Mouse (Mus musculus) mouse trophoblast stem cell (cell line): ENCODE data around the gene Cacna1a.

Source experiments
- in situ Hi-C, 2 experiments: fragments of 300-500 bp; cut with MseI, MboI; formaldehyde crosslinking; loops; 2 replicates in 1 of 2; 3 replicates in 1 of 2; pipeline ENCODE4 v1.15.1; 2025

Cacna1a gene

DNA sequence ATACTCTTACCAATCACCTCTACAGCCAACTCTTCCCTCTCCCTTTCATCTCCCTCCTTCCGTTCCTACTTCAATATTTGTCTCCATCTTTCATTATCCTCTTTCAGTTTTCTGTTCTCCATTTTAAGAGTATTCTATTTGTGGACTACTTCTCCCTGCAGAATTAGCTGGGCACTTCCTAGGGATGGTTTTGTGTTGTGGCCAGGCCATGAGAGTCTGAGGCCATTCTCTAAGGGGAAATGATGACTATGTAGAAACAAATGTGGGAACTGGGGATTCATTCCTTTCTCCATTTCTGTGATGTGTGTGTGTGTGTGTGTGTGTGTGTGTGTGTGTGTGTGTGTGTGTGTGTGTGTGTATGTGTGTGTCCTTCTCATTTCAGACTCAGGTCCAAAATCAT is 144.5 kb downstream of the Cacna1a start:
- in situ Hi-C loops: no loop called here

GRCm38 (mm10) chr8:84533341-84533740 is 145.1 kb downstream of the Cacna1a start:
- in situ Hi-C loops: no loop called here

GRCm38 (mm10) chr8:84536917-84537316 is 148.7 kb downstream of the Cacna1a start:
- in situ Hi-C loops: no loop called here

GRCm38 (mm10) chr8:84539376-84539775 is 151.1 kb downstream of the Cacna1a start:
- in situ Hi-C loops: no loop called here

GRCm38 (mm10) chr8:84542481-84542880 is 154.2 kb downstream of the Cacna1a start:
- in situ Hi-C loops: no loop called here

DNA sequence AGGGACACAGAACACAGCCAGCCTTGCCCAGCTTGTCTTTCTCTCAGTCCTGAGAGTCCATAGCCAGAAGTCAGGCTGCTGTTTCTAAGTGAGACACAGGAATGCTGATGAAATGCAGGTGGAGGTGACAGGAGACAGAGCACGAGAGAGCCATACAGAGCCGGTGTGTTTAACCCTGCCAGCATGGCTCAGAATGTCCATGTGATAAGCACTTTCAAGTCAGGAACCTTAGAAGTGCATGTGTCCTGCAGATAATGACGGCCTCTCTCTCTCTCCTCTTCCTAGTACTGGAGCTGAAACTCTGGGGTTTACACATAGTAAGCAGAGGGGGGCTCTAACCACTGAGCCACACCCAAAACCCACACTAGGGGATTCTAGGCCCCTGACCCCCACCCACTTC is 157.3 kb downstream of the Cacna1a start:
- in situ Hi-C loops: no loop called here

DNA sequence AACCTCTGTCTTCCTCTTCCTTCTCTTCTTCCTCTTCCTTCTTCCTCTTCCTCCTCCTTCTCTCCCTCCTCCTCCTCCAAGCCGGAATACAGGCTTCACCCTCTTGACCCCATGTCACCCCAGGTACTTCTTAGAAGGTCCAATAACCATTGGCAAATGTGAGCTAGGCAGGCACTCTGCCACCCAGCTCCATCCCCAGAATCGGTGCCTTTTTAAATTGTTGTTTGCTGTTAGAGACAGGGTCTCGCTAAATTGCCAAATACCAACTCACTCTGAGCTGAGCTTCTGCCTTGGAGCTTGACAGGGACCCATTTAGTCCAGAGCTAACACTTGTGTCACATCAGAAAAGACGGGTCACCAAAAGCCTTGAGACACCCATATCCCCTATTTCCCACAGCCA is 164.2 kb downstream of the Cacna1a start:
- in situ Hi-C loops: no loop called here

DNA sequence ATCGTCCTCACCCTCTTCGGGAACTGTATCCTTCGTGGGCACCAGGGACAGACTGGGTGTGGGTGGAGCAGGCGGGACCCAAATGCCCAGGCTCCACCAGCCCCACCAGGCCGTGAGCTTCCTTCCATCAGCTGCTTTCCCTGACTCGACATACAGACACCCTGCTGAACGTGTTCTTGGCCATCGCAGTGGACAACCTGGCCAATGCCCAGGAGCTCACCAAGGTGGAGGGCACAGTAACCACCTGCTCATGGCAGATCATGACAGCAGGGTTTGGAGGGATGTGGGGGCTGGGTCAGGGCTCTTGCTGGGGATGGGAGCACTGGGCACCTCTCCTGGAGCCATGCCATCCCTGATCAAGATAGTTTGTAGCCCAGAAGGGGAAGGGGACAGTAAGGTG is 164.9 kb downstream of the Cacna1a start:
- in situ Hi-C loops: no loop called here

DNA sequence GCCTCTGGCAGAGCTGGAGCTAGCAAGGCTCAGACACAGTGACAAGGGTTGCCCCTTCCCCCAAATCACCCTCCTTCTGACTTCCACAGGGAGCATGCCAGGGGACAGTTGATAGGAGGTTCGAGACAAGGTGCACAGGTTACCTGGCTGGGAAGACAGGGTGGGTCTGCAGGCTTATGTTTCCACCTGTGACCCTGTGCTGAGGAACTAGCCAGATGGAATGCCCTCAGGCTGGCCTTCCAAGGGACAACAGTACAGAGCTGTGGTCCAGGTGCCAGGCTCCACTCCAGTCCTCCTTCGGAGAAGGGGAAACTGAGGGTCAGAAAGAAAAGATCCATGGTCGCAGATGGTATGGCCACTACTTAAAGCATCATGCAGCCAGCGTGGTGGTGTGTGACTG is 165.4 kb downstream of the Cacna1a start:
- in situ Hi-C loops: no loop called here

GRCm38 (mm10) chr8:84554301-84555027 is 166.2 kb downstream of the Cacna1a start:
- in situ Hi-C loops: no loop called here

DNA sequence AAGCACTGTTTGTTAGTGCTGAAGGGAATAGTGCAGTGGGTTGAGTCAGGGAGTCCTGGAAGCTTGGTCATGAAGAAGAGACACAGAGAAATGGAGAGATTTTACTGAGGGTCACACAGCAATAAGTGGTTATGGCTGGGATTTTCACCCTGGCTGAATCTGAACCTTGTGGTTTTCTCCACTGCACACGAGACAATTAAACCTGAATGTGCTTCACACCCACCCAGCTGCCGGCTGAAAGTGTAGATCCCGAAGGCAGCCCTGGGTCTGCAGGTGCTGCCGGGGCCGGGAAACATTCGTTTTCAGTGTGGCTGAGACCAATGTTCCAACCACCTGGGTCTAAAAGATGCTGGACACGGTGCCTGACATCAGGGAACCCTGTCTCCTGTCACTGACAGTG is 167.0 kb downstream of the Cacna1a start:
- in situ Hi-C loops: no loop called here

GRCm38 (mm10) chr8:84557936-84558335 is 169.7 kb downstream of the Cacna1a start:
- in situ Hi-C loops: no loop called here

DNA sequence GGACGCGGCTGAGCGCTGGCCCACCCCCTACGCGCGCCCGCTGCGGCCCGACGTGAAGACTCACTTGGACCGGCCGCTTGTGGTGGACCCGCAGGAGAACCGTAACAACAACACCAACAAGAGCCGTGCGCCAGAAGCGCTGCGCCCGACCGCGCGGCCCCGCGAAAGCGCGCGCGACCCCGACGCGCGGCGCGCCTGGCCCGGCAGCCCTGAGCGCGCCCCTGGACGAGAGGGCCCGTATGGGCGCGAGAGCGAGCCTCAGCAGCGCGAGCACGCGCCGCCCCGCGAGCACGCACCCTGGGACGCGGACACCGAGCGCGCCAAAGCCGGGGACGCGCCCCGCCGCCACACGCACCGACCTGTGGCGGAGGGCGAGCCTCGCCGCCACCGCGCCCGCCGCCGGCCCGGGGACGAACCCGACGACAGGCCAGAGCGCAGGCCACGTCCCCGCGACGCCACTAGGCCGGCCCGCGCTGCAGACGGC is 170.9 kb downstream of the Cacna1a start:
- in situ Hi-C loops: no loop called here

DNA sequence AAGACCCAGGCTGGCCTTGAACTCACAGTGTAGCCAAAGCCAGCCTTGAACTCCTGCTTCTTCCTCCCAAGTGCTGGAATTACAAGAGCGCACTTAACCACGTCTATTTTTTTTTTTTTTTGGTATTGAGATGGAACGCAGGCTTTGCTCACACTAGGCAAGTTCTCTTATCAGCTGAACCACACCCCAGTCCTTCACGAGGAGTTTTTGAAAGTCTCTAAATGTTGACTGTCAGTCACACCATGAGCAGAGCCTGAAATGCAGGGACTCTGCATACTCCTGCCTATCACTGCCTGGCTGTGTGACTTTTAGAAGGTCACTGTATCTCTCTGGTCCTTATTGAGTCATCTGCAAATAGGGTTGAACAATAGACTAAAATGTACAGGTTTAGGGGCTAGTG is 173.5 kb downstream of the Cacna1a start:
- in situ Hi-C loops: no loop called here

DNA sequence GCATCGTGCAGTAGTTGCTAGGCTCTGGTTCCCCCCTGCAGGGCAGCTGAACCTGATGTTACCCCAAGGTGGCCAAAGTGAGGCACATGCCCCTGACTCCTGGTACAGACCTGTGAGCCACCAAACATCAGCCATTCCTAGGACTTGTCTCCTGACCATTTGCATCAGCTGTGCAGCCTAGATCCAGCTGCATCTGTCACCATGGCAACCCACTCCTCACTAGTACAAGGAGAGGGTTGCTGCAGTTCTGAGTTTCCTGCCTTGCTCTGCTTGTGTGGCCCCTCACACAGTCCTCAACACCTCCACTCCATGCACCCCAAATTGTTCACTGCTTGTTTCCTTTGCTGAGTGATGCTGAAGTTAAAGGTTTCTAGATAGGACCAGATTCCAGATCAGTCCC is 175.8 kb downstream of the Cacna1a start:
- in situ Hi-C loops: no loop called here

GRCm38 (mm10) chr8:84565577-84566360 is 177.5 kb downstream of the Cacna1a start:
- in situ Hi-C loops: no loop called here

GRCm38 (mm10) chr8:84566816-84567413 is 178.7 kb downstream of the Cacna1a start:
- in situ Hi-C loops: no loop called here

DNA sequence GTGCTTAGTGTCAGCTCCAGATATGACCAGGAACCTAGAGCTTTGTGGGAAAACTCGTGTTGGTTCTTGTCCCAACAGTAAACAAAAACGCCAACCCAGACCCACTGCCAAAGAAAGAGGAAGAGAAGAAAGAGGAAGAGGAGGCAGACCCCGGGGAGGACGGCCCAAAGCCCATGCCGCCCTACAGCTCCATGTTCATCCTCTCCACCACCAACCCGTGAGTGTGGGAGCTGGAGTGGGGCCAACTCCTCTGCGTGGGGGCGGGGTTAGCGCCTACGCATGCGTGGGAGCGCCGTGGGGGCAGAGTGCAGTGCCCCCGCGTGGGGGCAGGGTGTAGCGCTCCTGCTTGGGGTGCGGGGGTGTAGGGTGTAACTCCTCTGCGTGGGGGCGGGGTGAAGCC is 179.3 kb downstream of the Cacna1a start:
- in situ Hi-C loops: no loop called here

DNA sequence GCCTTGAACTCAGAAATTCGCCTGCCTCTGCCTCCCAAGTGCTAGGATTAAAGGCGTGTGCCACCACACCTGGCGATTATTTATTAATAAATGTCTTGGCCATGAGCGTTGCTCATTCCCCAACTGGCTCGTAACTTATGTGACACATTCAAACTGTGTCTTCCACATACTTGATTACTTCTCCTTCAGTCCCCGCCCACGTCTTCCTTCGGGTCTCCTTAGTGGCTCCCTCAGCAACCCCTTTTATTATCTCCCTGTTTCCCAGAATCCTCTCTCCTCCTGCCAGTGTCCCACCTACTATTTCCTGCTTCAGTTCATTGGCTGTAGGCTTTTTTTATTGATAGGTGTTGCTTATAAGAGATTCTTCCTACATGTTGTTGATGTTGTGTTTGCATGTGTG is 180.5 kb downstream of the Cacna1a start:
- in situ Hi-C loops: no loop called here

DNA sequence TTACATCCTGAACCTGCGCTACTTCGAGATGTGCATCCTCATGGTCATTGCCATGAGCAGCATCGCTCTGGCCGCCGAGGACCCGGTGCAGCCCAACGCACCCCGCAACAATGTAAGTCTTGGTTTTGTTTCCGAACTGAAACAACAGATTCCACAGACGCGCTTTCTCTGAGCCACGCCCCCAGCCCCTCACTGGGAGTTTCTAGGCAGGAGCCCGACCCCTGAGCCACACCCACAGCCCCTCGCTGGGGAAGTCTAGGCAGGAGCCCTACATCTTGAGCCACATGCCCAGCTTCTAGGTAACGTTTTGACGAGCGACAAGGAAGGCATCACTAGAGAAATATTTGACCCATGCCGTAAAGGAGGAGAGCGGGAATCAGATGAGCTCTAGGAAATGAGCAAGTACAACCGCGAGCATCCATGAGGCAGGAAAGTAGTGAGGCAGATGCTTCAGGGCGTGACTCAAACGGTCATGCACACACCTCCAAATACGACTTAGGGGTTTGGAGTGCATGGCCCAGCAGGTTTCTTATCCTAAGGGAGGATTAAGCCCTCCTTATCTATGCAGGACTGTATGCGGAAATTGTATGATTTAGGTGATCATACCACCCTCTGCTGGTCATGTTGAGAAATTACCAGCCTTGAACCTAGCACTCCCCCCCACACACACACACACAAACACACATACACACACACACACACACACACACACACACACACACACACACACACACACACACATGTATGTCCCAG is 181.9 kb downstream of the Cacna1a start:
- in situ Hi-C loops: no loop called here

DNA sequence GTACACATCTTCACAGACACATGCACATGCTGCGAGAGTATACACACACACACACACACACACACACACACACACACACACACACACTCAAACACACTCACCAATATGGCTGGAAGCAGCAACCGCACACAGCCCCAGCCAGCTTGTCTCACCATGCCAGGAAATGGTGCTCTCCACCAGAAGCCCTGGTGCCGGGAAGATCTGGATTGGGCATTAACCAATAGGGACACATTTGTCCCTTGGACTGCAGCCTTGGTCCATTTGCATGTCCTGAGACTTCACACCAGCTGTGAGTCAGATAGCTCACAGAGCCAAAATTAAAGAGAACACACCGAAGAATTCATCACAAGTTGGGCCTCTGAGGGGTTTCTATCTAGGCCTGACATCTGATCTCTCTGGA is 189.2 kb downstream of the Cacna1a start:
- in situ Hi-C loops: no loop called here

- in situ Hi-C loops: no loop called here
These were observed 191.4 kb downstream of the Cacna1a start for GRCm38 (mm10) chr8:84579595-84579994.
